Mouse (Mus musculus) midbrain, embryonic 16.5 days (tissue): Measurements from ENCODE around the gene Sp9. TPM values are rescaled to one million over a fixed set of nuclear protein-coding genes. Genes with fewer than 3 reads are reported as not detected.

ENCODE experiments used
- ATAC-seq: fragments of 200-750 bp; cut with Nextera tagmentation; 2 replicates; pipeline ENCODE4 v1.8.0; 2017; ENCODE audit warnings: moderate TSS enrichment
- H3K27ac ChIP-seq: fragments of 300-500 bp; sonication (generic); 2 replicates; pipeline ENCODE4 v1.5.1; 2014; ENCODE audit warnings: mild to moderate bottlenecking, low read length, mixed read lengths
- H3K27me3 ChIP-seq: fragments of 300-500 bp; sonication (generic); 2 replicates; pipeline ENCODE4 v1.6.1; 2014; ENCODE audit warnings: low read depth, low read length, mixed read lengths; ENCODE audit not compliant: control insufficient read depth, insufficient read depth
- H3K36me3 ChIP-seq: fragments of 300-500 bp; sonication (generic); 2 replicates; pipeline ENCODE4 v1.6.1; 2014; ENCODE audit warnings: mild to moderate bottlenecking, low read length, moderate library complexity, mixed read lengths; ENCODE audit not compliant: control insufficient read depth, insufficient read depth
- H3K4me1 ChIP-seq: fragments of 300-500 bp; sonication (generic); 2 replicates; pipeline ENCODE4 v1.6.1; 2014; ENCODE audit warnings: mild to moderate bottlenecking, low read length, mixed read lengths; ENCODE audit not compliant: control insufficient read depth, insufficient read depth
- H3K4me2 ChIP-seq: fragments of 300-500 bp; sonication (generic); 2 replicates; pipeline ENCODE4 v1.6.1; 2014; ENCODE audit warnings: mild to moderate bottlenecking, low read length, mixed read lengths
- H3K4me3 ChIP-seq: fragments of 300-500 bp; sonication (generic); 2 replicates; pipeline ENCODE4 v1.5.1; 2014; ENCODE audit warnings: low read depth, mild to moderate bottlenecking, low read length, moderate library complexity, mixed read lengths
- H3K9ac ChIP-seq: fragments of 300-500 bp; sonication (generic); 2 replicates; pipeline ENCODE4 v1.6.1; 2014; ENCODE audit warnings: low read depth, low read length, mixed read lengths
- H3K9me3 ChIP-seq: fragments of 300-500 bp; sonication (generic); replicated peaks from 2 replicates; pipeline ENCODE4 v1.6.1; 2014; ENCODE audit warnings: mild to moderate bottlenecking, low read length, mixed read lengths; ENCODE audit not compliant: control insufficient read depth, poor library complexity, severe bottlenecking
- WGBS: fragments of 180-500 bp; shearing (Covaris S2); extraction: QIAGEN DNeasy Blood & Tissue Kit; methylation state at CpG from one replicate; pipeline ENCODE4 v1.1.7; 2014; 5-methylcytosine and 5-hydroxymethylcytosine counted together
- polyA plus RNA-seq: library from polyadenylated mRNA; unstranded; fragments of >200 nt; fragmentation: Nextera tagmentation; extraction: Ambion mirVana; gene quantifications from 2 replicates; pipeline ENCODE4 v1.2.1, GENCODE M21; 2015

Gene Sp9
- polyA plus RNA-seq, 1 experiment from 2014 or later, result 3.0 TPM

DNA sequence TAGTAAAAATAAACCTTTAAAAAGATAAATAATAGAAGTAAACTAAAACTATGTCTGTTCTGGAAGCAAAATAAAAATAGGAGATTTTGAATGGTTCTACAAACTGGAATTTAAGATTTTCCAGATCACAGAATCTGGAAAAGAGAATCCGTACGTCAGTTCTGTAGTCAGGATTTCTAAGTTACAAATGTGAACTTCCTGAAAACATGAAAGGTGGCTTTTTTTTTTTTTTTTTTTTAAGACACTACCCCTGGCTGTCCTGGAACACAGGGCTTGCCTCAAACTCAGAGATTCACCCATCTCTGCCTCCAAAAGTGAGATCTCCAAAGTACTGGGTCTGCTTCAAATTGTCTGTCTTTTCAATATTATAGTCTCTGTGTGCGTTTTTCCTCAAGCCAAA, 42.6 kb downstream of the Sp9 start:
- Histone ChIP-seq H3K9me3 (no peaks in the 10 kb centered on the region), H3K4me2 (no peak overlapping the region), H3K36me3 (0 out of 2 replicates have a peak, but pooled peaks cover 3% of the 10 kb centered on the region), H3K9ac (no peak overlapping the region), H3K27me3 (no peaks in the 10 kb centered on the region), H3K4me3 (no peak overlapping the region), H3K27ac (no peak overlapping the region), H3K4me1 (peaks cover 13% of the 10 kb centered on the region)
- WGBS, result 91% methylated on average over 3 of the region's 3 CpGs
- ATAC-seq, result no peak

DNA sequence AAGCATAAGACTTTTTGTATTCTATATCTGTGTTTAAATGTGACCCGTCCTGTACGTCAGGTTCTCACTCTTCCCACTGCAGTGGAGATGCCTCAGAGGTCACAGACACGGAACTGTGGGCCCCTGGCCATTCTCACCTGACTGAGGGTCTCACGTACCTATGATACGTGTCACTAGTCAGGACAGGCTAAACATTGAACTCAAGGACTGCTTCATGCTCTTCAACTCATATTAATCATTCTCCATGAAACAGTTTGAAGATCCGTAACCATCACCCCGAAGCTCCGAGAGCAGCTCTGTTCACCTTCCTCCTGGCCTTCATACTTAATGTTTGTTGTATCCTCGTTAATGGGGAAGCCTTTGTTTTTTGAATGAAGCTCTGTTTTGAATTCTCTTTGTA, 45.7 kb downstream of the Sp9 start:
- Histone ChIP-seq H3K27ac (no peak overlapping the region), H3K9ac (no peak overlapping the region), H3K4me3 (no peak overlapping the region), H3K27me3 (no peaks in the 10 kb centered on the region), H3K36me3 (no peaks in the 10 kb centered on the region), H3K4me2 (no peak overlapping the region), H3K9me3 (no peaks in the 10 kb centered on the region), H3K4me1 (peaks cover 3% of the 10 kb centered on the region; the same call in 1 of the 2 replicates)
- WGBS, result 94% methylated on average over 9 of the region's 9 CpGs
- no peak for ATAC-seq

DNA sequence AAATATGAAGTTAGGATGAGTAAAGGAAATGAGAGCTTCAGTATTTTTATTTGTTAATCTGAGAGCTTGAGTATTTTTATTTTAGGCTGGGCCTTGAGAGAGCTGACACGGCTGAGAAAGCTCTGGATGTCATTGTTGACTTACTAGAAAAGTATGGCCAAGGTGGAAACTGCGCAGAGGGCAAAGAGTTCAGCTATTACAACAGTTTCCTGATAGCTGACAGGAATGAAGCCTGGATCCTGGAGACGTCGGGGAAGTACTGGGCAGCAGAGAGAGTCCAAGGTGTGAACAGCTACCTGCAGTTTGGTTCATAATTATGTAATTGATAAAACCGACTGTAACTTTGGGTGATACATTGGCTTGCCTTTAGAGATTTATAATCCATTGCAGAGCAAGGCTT, 47.5 kb downstream of the Sp9 start:
- Histone ChIP-seq H3K4me2 (no peak overlapping the region), H3K4me3 (no peak overlapping the region), H3K27ac (no peak overlapping the region), H3K9ac (no peak overlapping the region), H3K27me3 (no peaks in the 10 kb centered on the region), H3K9me3 (no peaks in the 10 kb centered on the region), H3K36me3 (no peaks in the 10 kb centered on the region), H3K4me1 (no peaks in the 10 kb centered on the region)
- 92% methylated on average over 5 of the region's 5 CpGs for WGBS
- no peak for ATAC-seq

DNA sequence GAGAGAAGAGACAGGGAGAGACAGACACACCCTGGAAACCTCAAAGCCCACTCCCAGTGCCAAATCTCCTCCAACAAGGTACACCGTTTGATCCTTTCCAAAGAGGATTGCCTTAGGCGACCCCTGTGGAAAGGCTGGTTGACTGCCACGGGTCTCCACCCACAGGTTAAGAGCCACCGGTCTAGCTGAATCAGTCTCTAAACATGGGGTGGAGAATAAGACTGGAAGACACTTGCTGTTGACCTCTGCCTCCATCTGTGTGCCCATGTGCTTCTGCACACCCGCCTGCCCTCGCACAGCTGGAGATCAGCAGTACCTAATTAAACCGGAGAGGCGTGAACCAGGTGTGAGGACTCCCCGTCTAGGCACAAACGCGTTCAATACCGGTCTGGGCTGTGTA, 51.3 kb downstream of the Sp9 start:
- H3K27me3 ChIP-seq, result no peaks in the 10 kb centered on the region
- H3K27ac ChIP-seq, result no peak overlapping the region
- H3K36me3 ChIP-seq, result no peaks in the 10 kb centered on the region
- no peaks in the 10 kb centered on the region for H3K9me3 ChIP-seq
- H3K4me2 ChIP-seq, result no peak overlapping the region
- ATAC-seq, result no peak
- H3K4me1 ChIP-seq, result no peaks in the 10 kb centered on the region
- H3K4me3 ChIP-seq, result no peak overlapping the region
- 68% methylated on average over 12 of the region's 12 CpGs for WGBS
- no peak overlapping the region for H3K9ac ChIP-seq

DNA sequence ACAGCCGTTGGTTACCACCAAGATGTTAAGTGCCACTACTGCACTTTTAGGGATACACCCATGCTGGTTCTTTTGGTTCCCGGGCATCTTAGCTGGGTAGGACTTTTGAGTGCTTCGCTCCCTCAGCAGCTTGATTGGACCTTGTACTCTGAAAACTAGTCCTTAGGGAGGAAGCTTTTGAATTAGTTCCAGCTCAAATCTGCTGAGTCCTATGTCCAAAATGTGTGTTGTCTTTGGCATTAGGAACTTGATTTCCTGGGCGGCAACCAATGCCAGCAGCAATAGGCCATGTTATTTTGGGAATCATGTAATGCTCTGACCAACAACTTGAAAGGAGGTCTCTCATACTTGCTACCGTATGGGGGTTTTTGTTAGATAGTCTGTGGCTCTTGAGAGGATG, 54.1 kb downstream of the Sp9 start:
- H3K4me1 ChIP-seq, result no peaks in the 10 kb centered on the region
- H3K9me3 ChIP-seq, result no peaks in the 10 kb centered on the region
- H3K27ac ChIP-seq, result no peak overlapping the region
- no peak overlapping the region for H3K9ac ChIP-seq
- ATAC-seq, result no peak
- H3K4me3 ChIP-seq, result no peak overlapping the region
- H3K4me2 ChIP-seq, result no peak overlapping the region
- no peaks in the 10 kb centered on the region for H3K27me3 ChIP-seq
- 84% methylated on average over 5 of the region's 5 CpGs for whole genome bisulfite sequencing
- H3K36me3 ChIP-seq, result no peaks in the 10 kb centered on the region

Other genes with a start within 250 kb of the Sp9 start
- gene Ola1, start 53.0 kb upstream of the Sp9 start, polyA plus RNA-seq, result 97.1 and 98.5 TPM in 2 replicates
- 6.7 and 8.1 TPM in 2 replicates for gene Scrn3, start 40.7 kb downstream of the Sp9 start, polyA plus RNA-seq
- gene Cir1, start 40.8 kb downstream of the Sp9 start, polyA plus RNA-seq, result 25.5 and 26.6 TPM in 2 replicates
- 13.7 and 15.0 TPM in 2 replicates for gene Gpr155, start 114.6 kb downstream of the Sp9 start, polyA plus RNA-seq